Mouse (Mus musculus) activated CD4-positive, CD25-positive, alpha-beta regulatory T cell, adult 9 weeks (primary cell): ENCODE data around the gene Gm6217. TPM values are rescaled to one million over a fixed set of nuclear protein-coding genes. Genes with fewer than 3 reads are reported as not detected.

Source experiments
- polyA plus RNA-seq: library from polyadenylated mRNA; unstranded; fragments of 100-300 nt; shearing (Covaris generic); gene quantifications from one replicate; pipeline ENCODE4 v1.2.1, GENCODE M21; 2017

Gene Gm6217
- not detected for polyA plus RNA-seq

GRCm38 (mm10) chr1:82931326-82931725 is at the start of gene Gm6217:
Gm6217 (minus strand) TSS chr1:82931399.

GRCm38 (mm10) chr1:82959870-82960385 is 28.7 kb upstream of the Gm6217 start, which contains the start of gene Gm47955:
Gm47955 (plus strand) TSS chr1:82960286.

GRCm38 (mm10) chr1:82955913-82956312 is 24.7 kb upstream of the Gm6217 start, which contains the start of gene Gm7544:
Gm7544 (minus strand) TSS chr1:82956013.

GRCm38 (mm10) chr1:82943295-82943694 is 12.1 kb upstream of the Gm6217 start, which contains the start of gene A030003K21Rik:
A030003K21Rik (minus strand) TSS chr1:82943388.

GRCm38 (mm10) chr1:82924650-82925049 is 6.5 kb downstream of the Gm6217 start, which contains the start of gene A030014E15Rik:
A030014E15Rik (plus strand) TSS chr1:82924917.

GRCm38 (mm10) chr1:82913025-82913424 is 18.2 kb downstream of the Gm6217 start, which contains the start of gene A030005L19Rik:
A030005L19Rik (plus strand) TSS chr1:82913325.

Other genes with a start within 250 kb of the Gm6217 start
- 87.5 TPM for gene Mff, start 206.5 kb downstream of the Gm6217 start, polyA plus RNA-seq
- gene Tm4sf20, start 162.9 kb downstream of the Gm6217 start, polyA plus RNA-seq = not detected
- gene Gm47791, start 160.2 kb downstream of the Gm6217 start, polyA plus RNA-seq = not detected
- gene Agfg1, start 91.9 kb downstream of the Gm6217 start, polyA plus RNA-seq = 23.0 TPM
- gene A030005L19Rik, start 18.1 kb downstream of the Gm6217 start, polyA plus RNA-seq = 0.93 TPM
- gene A030014E15Rik, start 6.5 kb downstream of the Gm6217 start, polyA plus RNA-seq = not detected
- not detected for gene A030003K21Rik, start 12.0 kb upstream of the Gm6217 start, polyA plus RNA-seq
- not detected for gene Gm7544, start 24.6 kb upstream of the Gm6217 start, polyA plus RNA-seq
- gene Gm47955, start 28.9 kb upstream of the Gm6217 start, polyA plus RNA-seq = not detected
- not detected for gene Gm47959, start 69.1 kb upstream of the Gm6217 start, polyA plus RNA-seq
- gene Slc19a3, start 107.0 kb upstream of the Gm6217 start, polyA plus RNA-seq = not detected
- gene Krtap28-10, start 111.1 kb upstream of the Gm6217 start, polyA plus RNA-seq = not detected
- gene Gm47969, start 113.5 kb upstream of the Gm6217 start, polyA plus RNA-seq = not detected
- not detected for gene A030005K14Rik, start 128.0 kb upstream of the Gm6217 start, polyA plus RNA-seq
- gene Krtap28-13, start 129.5 kb upstream of the Gm6217 start, polyA plus RNA-seq = not detected
- 1.8 TPM for gene Ccl20, start 185.4 kb upstream of the Gm6217 start, polyA plus RNA-seq
- gene Daw1, start 228.4 kb upstream of the Gm6217 start, polyA plus RNA-seq = 0.44 TPM